Mouse (Mus musculus) frontal cortex, adult 2 months (tissue): ENCODE results near the gene 1700021F07Rik. TPM values are rescaled to one million over a fixed set of nuclear protein-coding genes. Genes with fewer than 3 reads are reported as not detected.

Experiments
- DNase-seq, 2 experiments: peaks; one replicate each; pipeline ENCODE4 v3.0.0; 2022; ENCODE audit warnings: low spot score in 1 of 2; ENCODE audit errors: extremely low spot score in 1 of 2
- polyA plus RNA-seq: library from polyadenylated mRNA; depleted of rRNA; stranded (reverse); fragments of >200 nt; gene quantifications from 2 replicates; pipeline ENCODE4 v1.2.3, GENCODE M21; 2012; rRNA removed

1700021F07Rik gene
- polyA plus RNA-seq: not detected in 2 replicates

DNA sequence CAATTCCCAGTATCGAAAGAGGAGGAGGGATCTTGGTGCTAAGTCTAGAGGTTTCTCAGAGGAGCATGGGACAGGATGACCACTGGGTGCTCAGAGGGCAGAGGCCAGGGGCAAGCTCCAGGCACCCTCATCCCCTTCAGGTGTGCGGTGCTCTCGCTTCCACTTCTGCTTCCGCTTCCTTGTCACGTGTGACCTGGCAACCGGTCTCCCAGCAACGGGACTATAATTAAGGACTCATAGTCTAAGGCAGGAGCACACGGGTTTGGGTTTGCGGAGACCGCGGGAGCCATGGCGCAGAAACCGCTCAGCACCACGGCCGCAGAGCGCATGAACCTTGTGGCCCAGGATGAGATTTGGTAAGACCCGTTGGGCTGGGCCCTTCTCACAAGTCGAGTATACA lies at the start of gene 1700021F07Rik:
1700021F07Rik (plus strand) TSS at position 211 of the 400 bp plus-strand sequence.
- DNase-seq: no peak

- no peak for DNase-seq
Measured at GRCm38 (mm10) chr2:173473233-173473632, 49.2 kb upstream of the 1700021F07Rik start.

DNA sequence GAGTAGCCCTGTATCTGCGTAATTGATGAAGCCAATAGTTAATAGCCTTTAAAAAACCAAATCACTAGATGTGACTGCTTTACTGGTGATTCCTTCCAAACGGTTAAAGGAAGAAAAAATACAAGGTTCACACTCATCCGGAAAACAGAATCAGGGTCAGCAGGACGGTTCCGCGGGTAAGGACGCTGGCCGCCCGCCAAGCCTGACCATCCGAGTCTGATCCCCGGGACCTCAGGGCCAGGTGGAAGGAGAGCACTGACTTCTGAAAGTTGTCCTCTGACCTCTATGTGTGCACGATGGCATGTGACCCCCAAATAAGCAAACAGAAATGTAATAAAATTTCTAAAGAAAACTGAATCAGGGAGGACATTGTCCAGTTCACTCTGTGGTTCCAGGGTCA lies 43.3 kb upstream of the 1700021F07Rik start:
- DNase-seq: no peak

DNA sequence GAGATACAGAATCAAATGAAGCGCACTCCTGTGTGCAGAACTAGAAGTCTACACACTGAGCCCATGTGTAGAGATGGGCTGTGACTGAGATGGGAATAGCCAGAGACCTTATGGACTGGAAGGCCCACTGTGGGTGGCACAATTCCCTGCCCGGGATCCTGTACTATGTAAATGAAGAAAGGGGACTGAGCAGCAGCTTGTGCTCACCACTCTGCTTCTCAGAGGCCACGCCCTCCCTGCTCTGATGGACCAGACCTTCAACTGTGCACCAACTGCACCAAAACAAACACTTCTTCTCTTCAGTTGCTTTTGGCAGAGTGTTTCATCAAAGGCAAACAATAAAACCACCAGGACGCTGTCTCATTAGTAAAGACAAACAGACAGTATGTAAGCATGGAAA lies 37.9 kb upstream of the 1700021F07Rik start:
- DNase-seq: no peak

- no peak for DNase-seq
Measured at GRCm38 (mm10) chr2:173499612-173500011, 22.8 kb upstream of the 1700021F07Rik start.

DNA sequence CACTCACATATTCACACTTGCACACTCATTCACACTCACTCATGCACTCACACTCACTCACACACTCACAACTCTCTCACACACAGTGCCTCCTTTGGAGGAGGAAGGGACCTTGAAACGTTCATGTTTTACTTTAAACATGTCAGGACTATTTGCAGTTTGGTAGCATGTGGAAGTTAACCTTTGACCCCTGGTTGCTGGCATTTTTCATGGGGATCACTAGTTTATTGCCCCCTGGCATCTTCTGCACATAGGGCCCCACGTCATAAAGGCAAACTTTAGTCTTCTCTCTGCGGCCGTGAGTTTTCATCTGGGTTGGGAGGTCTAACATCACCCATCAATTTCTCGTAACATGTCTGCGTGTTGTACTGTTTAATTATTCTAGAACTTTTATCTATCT lies 8.4 kb upstream of the 1700021F07Rik start:
- no peak for DNase-seq

- no peak for DNase-seq
Measured at GRCm38 (mm10) chr2:173515186-173515585, 7.2 kb upstream of the 1700021F07Rik start.

GRCm38 (mm10) chr2:173516150-173516855 lies 6.1 kb upstream of the 1700021F07Rik start:
- no peak for DNase-seq

- DNase-seq: no peak
Measured at GRCm38 (mm10) chr2:173528493-173528892, 6.1 kb downstream of the 1700021F07Rik start.

DNA sequence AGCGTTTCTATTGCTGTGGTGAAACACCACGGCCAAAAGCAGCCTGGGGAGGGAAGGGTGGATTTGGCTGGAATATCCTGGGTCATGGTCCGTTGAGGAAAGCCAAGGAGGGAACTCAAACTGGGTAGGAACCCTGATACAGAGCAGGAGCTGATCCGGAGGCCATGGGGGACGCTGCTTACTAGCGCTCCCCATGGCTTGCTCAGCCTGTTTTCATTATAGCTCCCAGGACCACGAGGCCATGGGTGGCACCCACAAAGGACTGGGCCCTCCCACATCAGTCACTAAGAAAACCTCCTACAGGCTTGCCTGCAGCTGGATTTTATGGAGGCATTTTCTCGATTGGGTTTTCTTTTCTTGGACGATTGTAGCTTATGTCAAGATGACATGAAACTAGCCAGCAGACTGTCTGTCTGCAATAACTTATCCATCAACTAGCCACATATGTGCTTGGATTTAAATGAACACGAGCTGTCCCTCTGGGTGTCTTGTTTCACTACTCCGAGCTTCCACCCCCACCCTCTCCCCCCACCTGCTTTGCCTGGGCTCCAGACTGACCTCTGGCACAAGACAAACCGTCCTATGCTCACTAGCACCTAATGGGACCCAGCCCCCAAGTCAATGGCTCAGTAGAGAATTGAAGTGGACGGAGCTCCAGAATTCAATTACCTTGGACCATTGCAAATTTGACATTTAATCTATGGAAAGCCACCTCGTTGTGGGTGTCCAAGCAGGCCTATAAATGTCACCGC lies 10.5 kb downstream of the 1700021F07Rik start:
- no peak for DNase-seq

DNA sequence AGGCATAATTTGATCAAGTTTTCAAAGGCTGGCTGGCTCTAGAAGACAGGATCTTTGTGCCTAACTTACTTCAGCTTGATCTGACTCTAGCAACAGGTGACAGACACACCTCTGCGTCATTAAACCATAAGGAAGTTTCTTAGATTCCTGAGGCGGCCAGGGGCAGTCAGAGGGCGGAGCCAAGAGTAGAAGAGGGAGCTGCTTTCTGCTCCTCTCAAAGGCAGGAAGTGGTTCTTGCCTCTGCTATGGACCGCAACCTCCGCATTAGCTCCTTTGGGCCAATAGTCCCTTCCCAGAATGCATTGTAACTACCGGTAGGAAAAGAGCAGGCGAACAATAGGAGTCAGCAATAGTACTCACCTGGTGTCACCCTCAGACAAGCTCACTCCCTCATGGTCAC lies 12.2 kb downstream of the 1700021F07Rik start:
- DNase-seq: no peak

GRCm38 (mm10) chr2:173535390-173535789 lies 13.0 kb downstream of the 1700021F07Rik start:
- no peak for DNase-seq

DNA sequence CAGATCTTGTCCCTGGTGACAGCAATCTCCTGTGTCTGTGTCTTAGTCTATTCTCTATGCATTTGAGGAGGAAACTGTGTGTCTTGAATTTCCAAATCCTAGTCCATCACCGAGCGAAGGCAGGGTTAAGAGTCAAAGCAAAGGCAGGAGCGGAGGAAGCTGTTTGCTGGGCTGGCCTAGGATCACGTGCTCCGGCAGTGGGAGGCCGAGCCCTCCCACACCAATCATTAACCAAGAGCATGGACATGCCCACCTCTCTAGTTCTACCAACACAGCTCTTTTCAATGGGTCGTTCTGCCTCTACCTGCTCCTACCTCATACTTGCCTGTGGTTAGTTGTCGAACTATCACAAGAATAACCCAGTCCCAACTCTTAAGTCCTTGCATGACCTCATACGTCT lies 13.5 kb downstream of the 1700021F07Rik start:
- DNase-seq: no peak

- DNase-seq: no peak
Measured at GRCm38 (mm10) chr2:173539781-173540180, 17.4 kb downstream of the 1700021F07Rik start.

DNA sequence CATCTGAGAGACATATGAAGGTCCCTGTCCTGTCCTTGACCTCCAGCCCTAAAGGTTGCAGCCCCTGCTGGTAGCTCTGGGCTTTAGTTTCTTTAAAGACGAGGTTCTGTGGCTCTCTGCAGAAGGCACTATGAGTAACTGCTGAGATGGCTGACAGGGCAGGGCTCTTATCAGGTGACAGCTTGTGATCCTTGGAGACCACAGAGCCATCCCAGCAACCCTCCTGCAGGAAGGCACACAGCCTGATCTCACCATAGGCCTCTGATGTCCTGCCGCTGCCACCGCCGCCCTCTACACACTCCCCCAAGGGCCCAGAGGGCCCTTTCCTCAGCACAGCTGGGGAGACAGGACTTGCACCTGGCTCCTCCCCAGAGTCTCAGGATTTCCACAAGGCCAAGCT lies 19.4 kb downstream of the 1700021F07Rik start:
- no peak for DNase-seq

- DNase-seq: no peak
Measured at GRCm38 (mm10) chr2:173542716-173543115, 20.3 kb downstream of the 1700021F07Rik start.

GRCm38 (mm10) chr2:173545992-173546703 lies 23.8 kb downstream of the 1700021F07Rik start:
- peak; percentile 40 to 89 for DNase-seq

GRCm38 (mm10) chr2:173549236-173549635 lies 26.9 kb downstream of the 1700021F07Rik start:
- no peak for DNase-seq

- no peak for DNase-seq
Measured at GRCm38 (mm10) chr2:173550681-173551080, 28.3 kb downstream of the 1700021F07Rik start.

DNA sequence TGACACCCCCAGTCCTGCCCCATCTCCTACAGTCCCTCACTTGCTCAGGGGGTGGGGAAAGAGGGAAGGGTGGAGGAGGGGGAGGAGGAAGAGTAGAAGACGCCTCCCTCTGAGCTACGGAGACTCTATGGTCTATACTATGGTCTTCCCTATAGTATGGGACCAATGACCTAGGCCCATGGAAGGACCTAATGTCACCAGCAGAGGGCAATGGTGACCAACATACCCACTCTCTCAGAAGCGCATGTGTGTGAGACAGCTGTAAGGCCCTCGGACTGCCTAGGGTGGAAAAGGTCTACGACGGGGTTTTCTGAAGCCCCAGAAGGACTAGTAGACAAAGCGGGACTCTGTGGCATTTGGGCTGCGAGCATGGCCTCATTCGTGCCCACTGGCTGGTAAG lies 31.5 kb downstream of the 1700021F07Rik start:
- DNase-seq: no peak

GRCm38 (mm10) chr2:173558754-173559396 lies 36.5 kb downstream of the 1700021F07Rik start:
- no peak for DNase-seq
